Comparison of ENCODE assay signal across 27 mouse cellular contexts in genomic region chr11:105490971-105491370, GRCm38 (mm10). TPM values are rescaled to one million over a fixed set of nuclear protein-coding genes. Genes with fewer than 3 reads are reported as not detected.
A peak's percentile ranks its signal among the peaks of the same experiment; 100 is the strongest.
DNase-seq lines count a peak whose midpoint lies in the region; ATAC-seq and TF ChIP-seq lines count a peak whose summit lies in the region.
"Had no signal": no experiment of that assay in that cellular context is flagged by ENCODE, and none has a peak within 500 bp of the region (broad histone marks: within the 10 kb centered on the region; RNA-seq: fewer than 3 reads in every experiment).

No protein-coding gene starts in this region.

- H3K9me3 ChIP-seq in heart, embryonic 11.5 days (replicated peaks; ENCODE audit: control insufficient read depth, low read length) = no peaks in the 10 kb centered on the region
- H3K9me3 ChIP-seq in neural tube, embryonic 15.5 days (replicated peaks) = no peaks in the 10 kb centered on the region
- H3K9me3 ChIP-seq: embryonic facial prominence, embryonic 13.5 days; embryonic facial prominence, embryonic 15.5 days; forebrain, embryonic 10.5 days; forebrain, embryonic 12.5 days; G1E had no signal

- H3K36me3 ChIP-seq in heart, embryonic 11.5 days (ENCODE audit: control insufficient read depth, insufficient read depth, low read length) = no peaks in the 10 kb centered on the region
- H3K36me3 ChIP-seq in neural tube, embryonic 15.5 days = no peaks in the 10 kb centered on the region
- H3K36me3 ChIP-seq: embryonic facial prominence, embryonic 13.5 days; embryonic facial prominence, embryonic 15.5 days; forebrain, embryonic 10.5 days; forebrain, embryonic 12.5 days; G1E had no signal

- DNase-seq in heart, adult 11 months = peak; percentile 70
- peak; percentile 0 for DNase-seq in lung, adult 2 months
- DNase-seq in lung, postnatal 36 days = no peak
- DNase-seq in neural tube, embryonic 10.5 days (ENCODE audit: extremely low spot score, low spot score) = peak; percentile 10
- DNase-seq in frontal cortex, postnatal 14 days (ENCODE audit: low spot score in 2 of 2) = no peak
- DNase-seq: adrenal gland, adult 8-10 months; adrenal gland, postnatal 14 days; adrenal gland, postnatal 36 days; B cell, adult 2 months; cerebellum, adult 11-12 months; cerebellum, adult 2 months; cerebellum, adult 9-10 months; cerebellum, postnatal 10 days; cerebellum, postnatal 25 days had no signal

- ATAC-seq in heart, embryonic 11.5 days (replicated peaks; ENCODE audit: insufficient number of reproducible peaks, low FRiP score, low TSS enrichment) = no peak
- no peak for ATAC-seq in neural tube, embryonic 15.5 days (ENCODE audit: low FRiP score)
- ATAC-seq: activated CD4-positive, CD25-positive, alpha-beta regulatory T cell, adult 4 months; CD4-positive, CD25-positive, alpha-beta regulatory T cell, adult 4 months; forebrain, embryonic 14.5 days; Patski had no signal

- no peak overlapping the region for H3K9ac ChIP-seq in heart, embryonic 11.5 days (ENCODE audit: low read depth, low read length)
- no peak overlapping the region for H3K9ac ChIP-seq in neural tube, embryonic 15.5 days (replicated peaks)
- H3K9ac ChIP-seq: embryonic facial prominence, embryonic 13.5 days; embryonic facial prominence, embryonic 15.5 days; forebrain, embryonic 12.5 days had no signal

- H3K27me3 ChIP-seq in heart, embryonic 11.5 days (ENCODE audit: control insufficient read depth, insufficient read depth, low read length) = no peaks in the 10 kb centered on the region
- no peaks in the 10 kb centered on the region for H3K27me3 ChIP-seq in neural tube, embryonic 15.5 days (replicated peaks)
- H3K27me3 ChIP-seq: CH12.LX; embryonic facial prominence, embryonic 13.5 days; embryonic facial prominence, embryonic 15.5 days; forebrain, embryonic 12.5 days had no signal

- peaks cover 15% of the 10 kb centered on the region for H3K4me1 ChIP-seq in heart, embryonic 11.5 days (ENCODE audit: control insufficient read depth, insufficient read depth, low read length)
- H3K4me1 ChIP-seq in lung, adult 2 months (ENCODE audit: control insufficient read depth, insufficient read depth, low read length) = no peaks in the 10 kb centered on the region
- peaks cover 4% of the 10 kb centered on the region; the same call in 1 of the 2 replicates for H3K4me1 ChIP-seq in neural tube, embryonic 15.5 days

- H3K27ac ChIP-seq in heart, embryonic 11.5 days (ENCODE audit: low read depth, low read length) = no peak overlapping the region
- no peak overlapping the region for H3K27ac ChIP-seq in neural tube, embryonic 15.5 days (replicated peaks)
- H3K27ac ChIP-seq: embryonic facial prominence, embryonic 13.5 days; embryonic facial prominence, embryonic 15.5 days; forebrain, embryonic 10.5 days; forebrain, embryonic 12.5 days had no signal

- no peak for TF ChIP-seq POLR2A in lung, adult 2 months (IDR thresholded peaks at IDR 0.05; ENCODE audit: borderline replicate concordance, extremely low read depth, low read depth, low read length)

- no peak for TF ChIP-seq CTCF in lung, adult 2 months (IDR thresholded peaks at IDR 0.05; ENCODE audit: insufficient read depth, low read length)

- H3K4me3 ChIP-seq in heart, embryonic 11.5 days (ENCODE audit: low read depth, low read length) = no peak overlapping the region
- no peak overlapping the region for H3K4me3 ChIP-seq in lung, adult 2 months (replicated peaks; ENCODE audit: extremely low read depth, low read depth, low read length)
- no peak overlapping the region for H3K4me3 ChIP-seq in neural tube, embryonic 15.5 days (replicated peaks)
- H3K4me3 ChIP-seq: embryonic facial prominence, embryonic 13.5 days; embryonic facial prominence, embryonic 15.5 days; erythroblast, embryonic 14.5 days; forebrain, embryonic 10.5 days; forebrain, embryonic 12.5 days had no signal

- WGBS in heart, embryonic 11.5 days (ENCODE audit: insufficient replicate concordance) = 56% methylated on average over 5 of the region's 5 CpGs
- WGBS in lung, adult 2 months = 70% methylated on average over 5 of the region's 5 CpGs
- WGBS in neural tube, embryonic 15.5 days = 82% methylated on average over 5 of the region's 5 CpGs

- no peak overlapping the region for H3K4me2 ChIP-seq in heart, embryonic 11.5 days
- H3K4me2 ChIP-seq in neural tube, embryonic 15.5 days = no peak overlapping the region
- H3K4me2 ChIP-seq: embryonic facial prominence, embryonic 13.5 days; embryonic facial prominence, embryonic 15.5 days; forebrain, embryonic 12.5 days had no signal

RNA-seq across cellular contexts. Expression of gene March10, which starts 34.4 kb away (rescaled TPM):
- 0.19 and 0.30 TPM in 2 replicates for polyA plus RNA-seq in heart, embryonic 11.5 days (2014; fragmentation: Nextera tagmentation; extraction: Ambion mirVana)
- polyA plus RNA-seq in lung, adult 2 months (2012; rRNA removed) = 0.08 and 0.14 TPM in 2 replicates
- 0.38 and 0.73 TPM in 2 replicates for polyA plus RNA-seq in neural tube, embryonic 15.5 days (2015; fragmentation: Nextera tagmentation; extraction: Ambion mirVana)
- polyA plus RNA-seq: activated CD4-positive, CD25-positive, alpha-beta regulatory T cell, adult 4 months; CD4-positive, CD25-positive, alpha-beta regulatory T cell, adult 4 months; embryonic facial prominence, embryonic 13.5 days; erythroblast, embryonic 14.5 days; forebrain, embryonic 12.5 days; G1E had no signal

Comparison
In these comparisons a context has a peak if more than half of its experiments do, and no peak if none do; other contexts are left out.
1. DNase-seq: peak in heart, adult 11 months (single experiment), lung, adult 2 months (single experiment) and neural tube, embryonic 10.5 days (single experiment); none in lung, postnatal 36 days (single experiment) and frontal cortex, postnatal 14 days (0 of 2).